Mouse (Mus musculus) CH12.LX (cell line): ENCODE measurements around the gene Krtap4-1.

Experiments
- BHLHE40 ChIP-seq: IDR thresholded peaks from 2 replicates; pipeline ENCODE4 v1.6.1; 2011; ENCODE audit warnings: mild to moderate bottlenecking, low read depth, low read length, improper control_type of control experiment
- CHD1 ChIP-seq: IDR thresholded peaks from 2 replicates; pipeline ENCODE4 v1.6.1; 2012; ENCODE audit warnings: low read depth, low read length, improper control_type of control experiment, inconsistent platforms
- CHD2 ChIP-seq: IDR thresholded peaks from 2 replicates; pipeline ENCODE4 v1.6.1; 2011; ENCODE audit warnings: low read length, improper control_type of control experiment
- CTCF ChIP-seq, 2 experiments: IDR thresholded peaks in 1 of 2; conservative IDR thresholded peaks in 1 of 2; 2 replicates each; pipeline ENCODE4 v1.5.1; 2011 to 2012; ENCODE audit warnings: low read depth in 2 of 2, low read length in 2 of 2, improper control_type of control experiment in 1 of 2, inconsistent platforms in 1 of 2, mild to moderate bottlenecking in 1 of 2, moderate library complexity in 1 of 2
- EP300 ChIP-seq: IDR thresholded peaks from 2 replicates; pipeline ENCODE4 v1.6.1; 2011; ENCODE audit warnings: low read length, improper control_type of control experiment
- MAFK ChIP-seq: IDR thresholded peaks from 2 replicates; pipeline ENCODE4 v1.6.1; 2011; ENCODE audit warnings: low read length, improper control_type of control experiment; ENCODE audit not compliant: insufficient replicate concordance
- MAX ChIP-seq: IDR thresholded peaks from 2 replicates; pipeline ENCODE4 v1.6.1; 2011; ENCODE audit warnings: low read length, improper control_type of control experiment
- NRF1 ChIP-seq: IDR thresholded peaks from 2 replicates; pipeline ENCODE4 v1.6.1; 2014; ENCODE audit warnings: low read depth, mild to moderate bottlenecking, inconsistent platforms, low read length, improper control_type of control experiment, moderate library complexity
- POLR2A ChIP-seq: IDR thresholded peaks from 2 replicates; pipeline ENCODE4 v1.6.1; 2011; ENCODE audit warnings: low read depth, mild to moderate bottlenecking, improper control_type of control experiment, low read length
- USF1 ChIP-seq: IDR thresholded peaks from 2 replicates; pipeline ENCODE4 v1.6.1; 2014; ENCODE audit warnings: low read depth, mild to moderate bottlenecking, inconsistent platforms, low read length, improper control_type of control experiment
- ZC3H11A ChIP-seq: IDR thresholded peaks from 2 replicates; pipeline ENCODE4 v1.6.1; 2012; ENCODE audit warnings: low read depth, mild to moderate bottlenecking, inconsistent platforms, low read length, improper control_type of control experiment
- ZMIZ1 ChIP-seq: IDR thresholded peaks from 2 replicates; pipeline ENCODE4 v1.6.1; 2012; ENCODE audit warnings: low read depth, mild to moderate bottlenecking, inconsistent platforms, low read length, improper control_type of control experiment

DNA sequence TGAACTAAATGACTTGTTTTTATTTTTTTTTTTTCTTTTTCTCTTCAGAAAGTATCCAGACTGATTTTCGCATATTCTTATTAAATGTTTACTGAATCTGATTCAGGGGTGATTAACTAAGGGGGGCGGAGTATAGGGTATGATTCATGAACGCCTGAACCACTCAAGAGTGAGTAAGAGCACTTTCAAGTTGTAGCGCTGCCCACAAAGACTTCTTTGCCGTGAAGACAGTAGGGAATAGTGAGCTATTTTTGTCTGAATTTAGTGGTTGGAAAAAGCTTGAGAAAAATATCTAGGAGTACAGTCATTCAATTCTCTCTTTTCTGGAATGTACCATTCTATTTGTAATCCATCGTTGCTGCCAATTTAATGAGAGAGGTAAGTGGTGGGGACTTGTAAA lies 46.5 kb downstream of the Krtap4-1 start:
- TF ChIP-seq POLR2A, result no peak
- no peak for TF ChIP-seq ZC3H11A
- TF ChIP-seq CHD1, result no peak
- no peak for TF ChIP-seq CTCF (conservative IDR thresholded peaks at IDR 0.05 in 1 of 2, IDR thresholded peaks at IDR 0.05 in 1 of 2; ENCODE audit: low read depth in 2 of 2, low read length in 2 of 2)
- no peak for TF ChIP-seq USF1
- TF ChIP-seq EP300, result no peak
- TF ChIP-seq ZMIZ1, result no peak
- no peak for TF ChIP-seq CHD2
- no peak for TF ChIP-seq MAX
- TF ChIP-seq MAFK, result no peak
- no peak for TF ChIP-seq NRF1
- TF ChIP-seq BHLHE40, result no peak
